Mouse (Mus musculus) C2C12 (cell line): ENCODE data around the gene Tns4.

Experiments
- CTCF ChIP-seq: IDR thresholded peaks from one replicate; pipeline ENCODE4 v1.5.1; 2011; ENCODE audit not compliant: control insufficient read depth, insufficient read depth, insufficient read length
- USF1 ChIP-seq: IDR thresholded peaks from one replicate; pipeline ENCODE4 v1.6.1; 2011; ENCODE audit warnings: low read depth, mild to moderate bottlenecking, control low read depth, moderate library complexity

GRCm38 (mm10) chr11:99082098-99082497 is 7.0 kb downstream of the Tns4 start:
- TF ChIP-seq CTCF (no peak), USF1 (no peak)
